Mouse (Mus musculus) cerebellum, adult 8-10 months (tissue): ENCODE results near the gene Evc.

Experiments used
- DNase-seq: peaks from one replicate; pipeline ENCODE4 v3.0.0; 2022

The Evc gene

DNA sequence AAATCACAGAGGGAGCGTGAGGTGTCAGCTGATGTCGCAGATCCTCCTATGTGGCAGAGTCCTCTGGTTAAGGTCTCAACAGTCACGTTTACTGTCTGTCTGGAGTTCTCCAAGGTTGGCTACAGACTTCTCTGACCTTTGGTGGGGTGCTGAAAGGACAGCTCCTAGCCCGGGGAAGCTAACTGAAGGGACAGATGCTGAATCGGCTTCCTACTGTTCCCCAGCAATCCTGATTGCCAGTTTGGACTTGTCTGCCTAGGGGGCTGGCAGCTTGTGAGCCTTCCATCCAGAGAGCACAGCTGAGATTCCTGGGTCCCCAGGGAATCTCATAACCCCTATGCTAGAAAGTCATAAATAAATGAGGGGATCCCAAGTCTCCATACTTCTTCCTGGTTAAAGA is 96.1 kb downstream of the Evc start:
- DNase-seq: no peak
